ENCODE assay signal across 16 mouse cellular contexts in the genomic region with DNA sequence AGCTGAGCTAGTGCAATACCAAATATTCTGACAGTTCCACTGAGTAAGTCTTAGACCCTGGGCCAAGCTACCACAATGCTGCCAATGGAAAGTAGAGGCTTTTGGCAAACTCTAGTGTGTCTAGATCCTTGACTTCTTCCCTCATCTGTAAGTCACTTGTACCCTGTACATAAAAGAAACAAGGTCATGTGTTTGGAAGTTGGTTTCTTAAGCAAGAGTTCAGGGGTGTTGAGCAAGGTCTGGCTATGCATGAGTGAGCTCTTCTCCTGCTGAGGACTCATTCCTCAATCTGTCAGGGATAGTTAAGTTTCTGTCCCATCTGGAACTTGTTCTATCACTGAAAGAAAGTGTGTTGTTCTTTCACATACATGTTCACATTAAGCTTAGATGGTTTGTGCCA.
DNase-seq lines count a peak whose midpoint lies in the region; ATAC-seq and TF ChIP-seq lines count a peak whose summit lies in the region.
"Had no signal": no experiment of that assay in that cellular context is flagged by ENCODE, and none has a peak within 500 bp of the region (broad histone marks: within the 10 kb centered on the region; RNA-seq: fewer than 3 reads in every experiment).

No protein-coding gene starts in this region.

- no peaks in the 10 kb centered on the region for H3K27me3 ChIP-seq in heart, adult 2 months (ENCODE audit: control insufficient read depth, insufficient read depth, low read length)
- no peaks in the 10 kb centered on the region for H3K27me3 ChIP-seq in lung, embryonic 16.5 days (ENCODE audit: control insufficient read depth, insufficient read depth, low read depth, low read length)
- H3K27me3 ChIP-seq: CH12.LX; embryonic facial prominence, embryonic 12.5 days; hindbrain, embryonic 15.5 days; liver, embryonic 15.5 days had no signal

- no peak overlapping the region for H3K9ac ChIP-seq in heart, adult 2 months (ENCODE audit: low read depth, low read length)
- no peak overlapping the region for H3K9ac ChIP-seq in lung, embryonic 16.5 days (ENCODE audit: low read length)
- H3K9ac ChIP-seq: embryonic facial prominence, embryonic 12.5 days; forebrain, postnatal 0 days; hindbrain, embryonic 15.5 days; liver, embryonic 15.5 days had no signal

- peak; percentile 17; the same call in 1 of the 2 replicates for ATAC-seq in lung, embryonic 16.5 days (ENCODE audit: low read depth)

- no peak for TF ChIP-seq CTCF in heart, adult 2 months (IDR thresholded peaks at IDR 0.05)

- no peak overlapping the region for H3K4me2 ChIP-seq in lung, embryonic 16.5 days (ENCODE audit: low read depth, low read length)
- H3K4me2 ChIP-seq: embryonic facial prominence, embryonic 12.5 days; heart, embryonic 11.5 days; hindbrain, embryonic 15.5 days; liver, embryonic 15.5 days had no signal

- intact Hi-C loops in heart, adult 2 months (cut with DNase I) = no loop called here

- no peak for TF ChIP-seq EP300 in heart, adult 2 months (IDR thresholded peaks at IDR 0.05; ENCODE audit: insufficient read depth, low read depth, low read length)

- no peaks in the 10 kb centered on the region for H3K9me3 ChIP-seq in lung, embryonic 16.5 days (ENCODE audit: control insufficient read depth, low read length)
- H3K9me3 ChIP-seq: embryonic facial prominence, embryonic 12.5 days; hindbrain, embryonic 15.5 days; liver, embryonic 15.5 days had no signal

- no peak for TF ChIP-seq POLR2A in heart, adult 2 months (IDR thresholded peaks at IDR 0.05; ENCODE audit: insufficient read depth, low read depth, low read length)

- peak; percentile 22 for DNase-seq in heart, adult 11 months
- no peak for DNase-seq in heart, adult 2 months
- no peak for DNase-seq in lung, postnatal 4 days
- DNase-seq in gonadal fat pad, adult 2 months (ENCODE audit: low read depth) = peak; percentile 65
- DNase-seq in urinary bladder, adult 2 months (ENCODE audit: low spot score) = no peak
- DNase-seq in embryo, embryonic 9.5 days (ENCODE audit: extremely low spot score) = no peak
- DNase-seq in layer of hippocampus, postnatal 10 days (ENCODE audit: low spot score in 2 of 2) = no peak
- DNase-seq: cerebellum, postnatal 36 days; right cerebral cortex, postnatal 4 days had no signal

- H3K79me2 ChIP-seq in heart, adult 2 months (replicated peaks; ENCODE audit: control insufficient read depth, insufficient read depth, low read length) = no peaks in the 10 kb centered on the region

- H3K4me1 ChIP-seq in heart, adult 2 months (ENCODE audit: control insufficient read depth, insufficient read depth, low read length) = no peaks in the 10 kb centered on the region
- H3K4me1 ChIP-seq in lung, embryonic 16.5 days (replicated peaks; ENCODE audit: control insufficient read depth, insufficient read depth, low read length) = peaks cover 2% of the 10 kb centered on the region; the same call in 1 of the 2 replicates
- H3K4me1 ChIP-seq: embryonic facial prominence, embryonic 12.5 days; hindbrain, embryonic 15.5 days; liver, embryonic 15.5 days had no signal

- H3K36me3 ChIP-seq in heart, adult 2 months (ENCODE audit: control insufficient read depth, insufficient read depth, low read length) = no peaks in the 10 kb centered on the region
- no peaks in the 10 kb centered on the region for H3K36me3 ChIP-seq in lung, embryonic 16.5 days (ENCODE audit: control insufficient read depth, insufficient read depth, low read length)
- H3K36me3 ChIP-seq: embryonic facial prominence, embryonic 12.5 days; hindbrain, embryonic 15.5 days; liver, embryonic 15.5 days had no signal

- H3K4me3 ChIP-seq in heart, adult 2 months = no peak overlapping the region
- H3K4me3 ChIP-seq in lung, embryonic 16.5 days (ENCODE audit: low read length) = no peak overlapping the region
- H3K4me3 ChIP-seq: embryonic facial prominence, embryonic 12.5 days; hindbrain, embryonic 15.5 days; liver, embryonic 15.5 days had no signal

- H3K27ac ChIP-seq in heart, adult 2 months = no peak overlapping the region
- no peak overlapping the region for H3K27ac ChIP-seq in lung, embryonic 16.5 days (ENCODE audit: low read length)
- H3K27ac ChIP-seq: embryonic facial prominence, embryonic 12.5 days; hindbrain, embryonic 15.5 days; liver, embryonic 15.5 days had no signal

Comparison
In these comparisons a context has a peak if more than half of its experiments do, and no peak if none do; other contexts are left out.
1. DNase-seq: peak in heart, adult 11 months (single experiment) and gonadal fat pad, adult 2 months (single experiment); none in heart, adult 2 months (0 of 2), lung, postnatal 4 days (0 of 2), urinary bladder, adult 2 months (single experiment), embryo, embryonic 9.5 days (single experiment) and layer of hippocampus, postnatal 10 days (0 of 2).